Mouse (Mus musculus): ENCODE measurements at regions not wholly inside any gene's neighbourhood (a gene's known extent, or its start where the extent isn't known, plus 50 kb on each side); places are given as distances from the start of the nearest gene placed in this dataset.

DNA sequence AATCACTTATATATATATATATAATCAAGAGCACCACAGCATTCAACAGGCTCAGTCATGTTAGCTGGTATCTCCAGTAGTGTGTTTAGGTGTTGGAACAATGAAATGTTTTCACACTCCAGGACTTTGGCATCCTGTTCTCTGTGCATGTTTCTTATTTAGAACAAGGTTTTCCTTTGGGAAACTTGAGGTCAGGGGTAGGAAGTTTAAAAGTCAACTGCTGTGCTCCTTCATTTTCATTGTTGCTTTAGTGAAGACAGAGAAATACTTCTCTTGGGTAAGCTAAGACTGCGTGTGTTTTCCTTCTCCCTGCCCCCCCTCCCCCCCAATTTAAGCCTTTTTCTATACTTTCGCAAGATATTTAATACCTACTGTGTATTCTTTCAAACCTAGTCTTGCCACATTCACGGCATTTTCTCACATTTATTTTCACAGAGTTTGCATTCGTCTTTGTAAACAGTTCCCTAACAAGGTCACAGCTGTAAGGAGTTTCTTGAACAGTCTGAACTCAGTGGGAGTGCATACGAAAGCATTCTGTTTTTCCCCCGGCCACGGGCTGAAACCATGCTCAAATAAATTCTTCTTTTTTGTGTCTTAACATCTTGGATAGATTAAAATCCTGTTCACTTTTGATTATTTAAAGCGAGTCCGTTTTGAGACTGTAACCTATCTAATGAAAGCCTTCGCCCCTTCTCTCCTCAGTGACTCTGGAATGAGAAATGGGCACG is 279.2 kb downstream of the Col12a1 start:
- H3K36me3 ChIP-seq (replicated peaks; ENCODE audit: control insufficient read depth, insufficient read depth, low read length): no peaks in the 10 kb centered on the region
- H3K4me2 ChIP-seq (ENCODE audit: low read depth, low read length): no peak overlapping the region
- TF ChIP-seq EP300 (IDR thresholded peaks at IDR 0.05; ENCODE audit: low read depth) (no peak), CTCF (IDR thresholded peaks at IDR 0.05; ENCODE audit: low read depth) (no peak)
- DNase-seq (ENCODE audit: low spot score): no peak
- no peaks in the 10 kb centered on the region for H3K27me3 ChIP-seq (ENCODE audit: control insufficient read depth, insufficient read depth, low read length)
- H3K4me3 ChIP-seq (ENCODE audit: low read depth, low read length): no peak overlapping the region
- H3K4me1 ChIP-seq (ENCODE audit: control insufficient read depth, insufficient read depth): peaks cover 2% of the 10 kb centered on the region
- no peaks in the 10 kb centered on the region for H3K9me3 ChIP-seq (replicated peaks; ENCODE audit: control insufficient read depth, low read length)
- no peak overlapping the region for H3K9ac ChIP-seq (replicated peaks; ENCODE audit: low read depth, low read length)
- H3K27ac ChIP-seq (ENCODE audit: low read depth): no peak overlapping the region
- WGBS: 58% methylated on average over 11 of the region's 11 CpGs
- no peak for ATAC-seq (ENCODE audit: insufficient read depth, low read depth)

DNA sequence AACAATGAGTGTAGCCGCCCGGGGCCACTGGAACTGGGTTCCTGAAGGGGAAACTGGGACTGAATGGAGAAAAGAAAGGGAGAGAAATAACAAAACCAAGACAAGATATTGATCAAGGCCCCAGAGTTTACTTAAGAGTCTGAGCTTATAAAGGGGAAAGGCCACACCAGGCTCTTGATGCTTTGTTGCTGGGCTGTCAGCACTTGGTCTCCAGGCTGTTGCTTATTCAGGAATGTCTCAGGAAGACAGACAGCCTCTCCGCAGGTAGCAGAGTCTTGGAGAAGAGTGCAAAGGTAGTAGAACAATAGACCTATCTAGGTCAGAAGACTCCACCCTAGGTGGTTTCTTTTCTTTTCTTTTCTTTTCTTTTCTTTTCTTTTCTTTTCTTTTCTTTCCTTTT is 263.4 kb downstream of the Col12a1 start:
- Histone ChIP-seq H3K4me2 (ENCODE audit: low read depth, low read length) (no peak overlapping the region), H3K36me3 (replicated peaks; ENCODE audit: control insufficient read depth, insufficient read depth, low read length) (no peaks in the 10 kb centered on the region), H3K27ac (ENCODE audit: low read depth) (no peak overlapping the region), H3K9ac (replicated peaks; ENCODE audit: low read depth, low read length) (no peak overlapping the region), H3K4me3 (ENCODE audit: low read depth, low read length) (no peak overlapping the region), H3K4me1 (ENCODE audit: control insufficient read depth, insufficient read depth) (no peaks in the 10 kb centered on the region), H3K27me3 (ENCODE audit: control insufficient read depth, insufficient read depth, low read length) (no peaks in the 10 kb centered on the region), H3K9me3 (replicated peaks; ENCODE audit: control insufficient read depth, low read length) (no peaks in the 10 kb centered on the region)
- TF ChIP-seq CTCF (IDR thresholded peaks at IDR 0.05; ENCODE audit: low read depth): no peak
- TF ChIP-seq EP300 (IDR thresholded peaks at IDR 0.05; ENCODE audit: low read depth): no peak
- no peak for DNase-seq (ENCODE audit: low spot score)
- no peak for ATAC-seq (ENCODE audit: insufficient read depth, low read depth)
- WGBS: 76% methylated on average over 3 of the region's 3 CpGs

DNA sequence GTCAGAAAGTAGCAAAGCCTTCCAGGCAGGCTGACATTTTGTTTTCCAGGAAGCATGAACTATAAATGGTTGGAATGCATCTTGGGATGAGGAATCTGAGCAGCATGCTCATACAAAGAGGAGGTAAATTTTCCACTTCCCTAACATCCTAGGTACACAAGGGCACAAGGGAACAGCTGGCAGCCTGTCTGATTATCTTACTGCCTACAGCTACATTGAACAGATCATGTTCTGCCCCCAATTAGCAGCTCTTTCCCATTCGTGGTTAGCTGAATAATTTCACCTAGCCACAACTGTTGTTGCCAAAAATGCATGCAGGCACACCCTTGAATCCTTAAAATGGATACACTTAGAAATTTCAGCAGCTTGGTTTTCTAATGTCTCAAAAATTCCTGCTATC is 239.5 kb downstream of the Col12a1 start:
- Histone ChIP-seq H3K4me1 (ENCODE audit: control insufficient read depth, insufficient read depth) (no peaks in the 10 kb centered on the region), H3K9ac (replicated peaks; ENCODE audit: low read depth, low read length) (no peak overlapping the region), H3K4me3 (ENCODE audit: low read depth, low read length) (no peak overlapping the region), H3K36me3 (replicated peaks; ENCODE audit: control insufficient read depth, insufficient read depth, low read length) (no peaks in the 10 kb centered on the region), H3K27ac (ENCODE audit: low read depth) (no peak overlapping the region), H3K9me3 (replicated peaks; ENCODE audit: control insufficient read depth, low read length) (no peaks in the 10 kb centered on the region), H3K27me3 (ENCODE audit: control insufficient read depth, insufficient read depth, low read length) (no peaks in the 10 kb centered on the region), H3K4me2 (ENCODE audit: low read depth, low read length) (no peak overlapping the region)
- TF ChIP-seq CTCF (IDR thresholded peaks at IDR 0.05; ENCODE audit: low read depth) (no peak), EP300 (IDR thresholded peaks at IDR 0.05; ENCODE audit: low read depth) (no peak)
- WGBS: 10% methylated on average over 1 of the region's 1 CpGs
- ATAC-seq (ENCODE audit: insufficient read depth, low read depth) (no peak), DNase-seq (ENCODE audit: low spot score) (no peak)

DNA sequence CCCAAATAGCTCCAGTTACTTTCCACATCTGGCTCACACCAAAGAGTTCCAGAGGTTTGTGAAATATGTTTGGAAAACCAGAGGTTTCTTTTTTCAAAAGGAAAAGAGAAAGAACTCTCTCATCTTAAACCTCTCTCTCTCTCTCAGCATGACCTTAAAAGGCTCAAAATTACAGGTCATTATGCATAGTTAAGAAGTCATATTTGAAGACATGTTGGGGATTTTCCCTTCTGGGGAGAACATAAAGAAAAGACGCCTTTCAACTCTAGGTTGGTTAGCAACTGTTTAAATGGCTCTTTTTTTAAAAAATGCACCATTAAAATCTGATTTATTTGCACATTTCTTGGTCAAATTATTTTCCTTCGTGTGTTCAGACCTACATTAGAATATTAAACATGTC is 218.4 kb downstream of the Col12a1 start:
- DNase-seq (ENCODE audit: low spot score) (no peak), ATAC-seq (ENCODE audit: insufficient read depth, low read depth) (no peak)
- Histone ChIP-seq H3K9me3 (replicated peaks; ENCODE audit: control insufficient read depth, low read length) (peaks cover 8% of the 10 kb centered on the region; the same call in 1 of the 2 replicates), H3K9ac (replicated peaks; ENCODE audit: low read depth, low read length) (no peak overlapping the region), H3K27me3 (ENCODE audit: control insufficient read depth, insufficient read depth, low read length) (no peaks in the 10 kb centered on the region), H3K36me3 (replicated peaks; ENCODE audit: control insufficient read depth, insufficient read depth, low read length) (no peaks in the 10 kb centered on the region), H3K27ac (ENCODE audit: low read depth) (no peak overlapping the region), H3K4me3 (ENCODE audit: low read depth, low read length) (no peak overlapping the region), H3K4me1 (ENCODE audit: control insufficient read depth, insufficient read depth) (no peaks in the 10 kb centered on the region), H3K4me2 (ENCODE audit: low read depth, low read length) (no peak overlapping the region)
- TF ChIP-seq CTCF (IDR thresholded peaks at IDR 0.05; ENCODE audit: low read depth): no peak
- no peak for TF ChIP-seq EP300 (IDR thresholded peaks at IDR 0.05; ENCODE audit: low read depth)
- WGBS: 72% methylated on average over 2 of the region's 2 CpGs

DNA sequence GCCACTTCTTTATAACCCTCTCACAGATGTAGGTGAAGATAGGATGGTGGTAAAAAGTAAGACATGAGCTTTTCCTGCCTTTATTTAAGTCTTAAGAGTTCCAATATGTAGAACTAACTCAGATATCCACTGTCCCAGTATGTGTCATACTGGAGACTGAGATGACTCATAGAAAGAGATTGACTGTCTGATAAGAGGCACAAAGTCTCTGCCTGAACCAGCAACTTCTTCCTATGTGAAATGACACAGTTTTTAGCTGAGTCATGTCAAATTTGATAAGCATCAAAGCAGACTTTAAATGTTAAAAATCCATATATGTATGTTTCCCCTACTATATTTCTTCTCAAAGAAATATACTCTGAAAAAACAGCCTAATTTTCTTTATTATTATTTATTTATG is 216.6 kb downstream of the Col12a1 start:
- no peaks in the 10 kb centered on the region for H3K27me3 ChIP-seq (ENCODE audit: control insufficient read depth, insufficient read depth, low read length)
- no peaks in the 10 kb centered on the region for H3K36me3 ChIP-seq (replicated peaks; ENCODE audit: control insufficient read depth, insufficient read depth, low read length)
- H3K4me2 ChIP-seq (ENCODE audit: low read depth, low read length): no peak overlapping the region
- no peak for TF ChIP-seq EP300 (IDR thresholded peaks at IDR 0.05; ENCODE audit: low read depth)
- TF ChIP-seq CTCF (IDR thresholded peaks at IDR 0.05; ENCODE audit: low read depth): no peak
- no peak overlapping the region for H3K4me3 ChIP-seq (ENCODE audit: low read depth, low read length)
- H3K4me1 ChIP-seq (ENCODE audit: control insufficient read depth, insufficient read depth): no peaks in the 10 kb centered on the region
- peaks cover 8% of the 10 kb centered on the region; the same call in 1 of the 2 replicates for H3K9me3 ChIP-seq (replicated peaks; ENCODE audit: control insufficient read depth, low read length)
- no peak overlapping the region for H3K9ac ChIP-seq (replicated peaks; ENCODE audit: low read depth, low read length)
- DNase-seq (ENCODE audit: low spot score): no peak
- no peak overlapping the region for H3K27ac ChIP-seq (ENCODE audit: low read depth)
- ATAC-seq (ENCODE audit: insufficient read depth, low read depth): no peak

DNA sequence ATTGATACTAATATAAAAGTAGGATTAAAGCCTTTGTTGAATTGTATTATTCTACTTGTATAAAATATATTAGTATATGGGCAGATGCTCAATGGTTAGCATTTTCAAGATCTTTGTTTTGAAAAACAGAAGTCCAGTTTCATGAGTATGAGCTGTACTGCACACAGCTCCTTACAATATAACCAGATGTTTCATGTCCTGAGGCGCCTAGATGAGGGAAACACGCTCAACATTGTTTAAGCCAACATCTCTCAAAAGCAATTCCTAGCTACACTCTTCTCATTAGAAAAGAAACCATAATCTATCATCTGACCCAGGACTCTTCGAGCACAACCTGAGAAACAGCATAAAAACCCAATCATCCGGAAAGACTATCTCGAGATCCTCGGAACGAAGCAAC is 202.2 kb downstream of the Col12a1 start:
- Histone ChIP-seq H3K27ac (ENCODE audit: low read depth) (no peak overlapping the region), H3K27me3 (ENCODE audit: control insufficient read depth, insufficient read depth, low read length) (no peaks in the 10 kb centered on the region), H3K9ac (replicated peaks; ENCODE audit: low read depth, low read length) (no peak overlapping the region), H3K9me3 (replicated peaks; ENCODE audit: control insufficient read depth, low read length) (no peaks in the 10 kb centered on the region), H3K4me2 (ENCODE audit: low read depth, low read length) (no peak overlapping the region), H3K4me3 (ENCODE audit: low read depth, low read length) (no peak overlapping the region), H3K36me3 (replicated peaks; ENCODE audit: control insufficient read depth, insufficient read depth, low read length) (no peaks in the 10 kb centered on the region), H3K4me1 (ENCODE audit: control insufficient read depth, insufficient read depth) (0 out of 2 replicates have a peak, but pooled peaks cover 6% of the 10 kb centered on the region)
- 90% methylated on average over 7 of the region's 7 CpGs for WGBS
- no peak for DNase-seq (ENCODE audit: low spot score)
- TF ChIP-seq CTCF (IDR thresholded peaks at IDR 0.05; ENCODE audit: low read depth): no peak
- TF ChIP-seq EP300 (IDR thresholded peaks at IDR 0.05; ENCODE audit: low read depth): no peak
- ATAC-seq (ENCODE audit: insufficient read depth, low read depth): no peak

All from heart, postnatal 0 days (tissue).